Mouse (Mus musculus) thymus, adult 2 months (tissue): Measurements from ENCODE around the gene Pcdh18. TPM values are rescaled to one million over a fixed set of nuclear protein-coding genes. Genes with fewer than 3 reads are reported as not detected.

ENCODE experiments used
- DNase-seq: peaks from one replicate; pipeline ENCODE4 v3.0.0; 2021
- H3K27ac ChIP-seq: fragments of 200-500 bp; 2 replicates; pipeline ENCODE4 v1.5.1; 2012; ENCODE audit warnings: low read length, control low read depth; ENCODE audit not compliant: control insufficient read depth, insufficient read depth
- H3K27me3 ChIP-seq: fragments of 200-500 bp; 2 replicates; pipeline ENCODE4 v1.6.1; 2012; ENCODE audit warnings: mild to moderate bottlenecking, low read length, moderate library complexity, mixed read lengths; ENCODE audit not compliant: control insufficient read depth, insufficient read depth
- H3K36me3 ChIP-seq: fragments of 200-500 bp; 2 replicates; pipeline ENCODE4 v1.6.1; 2012; ENCODE audit warnings: mild to moderate bottlenecking, low read length, moderate library complexity; ENCODE audit not compliant: control insufficient read depth, insufficient read depth
- H3K4me1 ChIP-seq: fragments of 200-500 bp; replicated peaks from 2 replicates; pipeline ENCODE4 v1.6.1; 2012; ENCODE audit warnings: low read length; ENCODE audit not compliant: control insufficient read depth, insufficient read depth
- H3K4me3 ChIP-seq: fragments of 200-500 bp; 2 replicates; pipeline ENCODE4 v1.5.1; 2012; ENCODE audit warnings: mild to moderate bottlenecking, low read length, control low read depth, moderate library complexity; ENCODE audit not compliant: control insufficient read depth, insufficient read depth
- CTCF ChIP-seq: fragments of 200-500 bp; IDR thresholded peaks from 2 replicates; pipeline ENCODE4 v1.5.1; 2012; ENCODE audit warnings: mild to moderate bottlenecking, control low read depth, low read length, moderate library complexity, borderline replicate concordance; ENCODE audit not compliant: control insufficient read depth, poor library complexity, insufficient read depth; ENCODE audit errors: extremely low read depth
- POLR2A ChIP-seq: fragments of 200-500 bp; IDR thresholded peaks from 2 replicates; pipeline ENCODE4 v1.6.1; 2012; ENCODE audit warnings: mild to moderate bottlenecking, low read length, control low read depth, moderate library complexity; ENCODE audit not compliant: control insufficient read depth, poor library complexity, insufficient read depth; ENCODE audit errors: extremely low read depth
- WGBS: fragments of 180-500 bp; shearing (Covaris S2); methylation state at CpG from one replicate; pipeline ENCODE4 v1.1.7; 2018; 5-methylcytosine and 5-hydroxymethylcytosine counted together
- polyA plus RNA-seq: library from polyadenylated mRNA; depleted of rRNA; stranded (reverse); fragments of >200 nt; gene quantifications from 2 replicates; pipeline ENCODE4 v1.2.3, GENCODE M21; 2012

Pcdh18 gene
- polyA plus RNA-seq, 1 experiment: 1.1 TPM

DNA sequence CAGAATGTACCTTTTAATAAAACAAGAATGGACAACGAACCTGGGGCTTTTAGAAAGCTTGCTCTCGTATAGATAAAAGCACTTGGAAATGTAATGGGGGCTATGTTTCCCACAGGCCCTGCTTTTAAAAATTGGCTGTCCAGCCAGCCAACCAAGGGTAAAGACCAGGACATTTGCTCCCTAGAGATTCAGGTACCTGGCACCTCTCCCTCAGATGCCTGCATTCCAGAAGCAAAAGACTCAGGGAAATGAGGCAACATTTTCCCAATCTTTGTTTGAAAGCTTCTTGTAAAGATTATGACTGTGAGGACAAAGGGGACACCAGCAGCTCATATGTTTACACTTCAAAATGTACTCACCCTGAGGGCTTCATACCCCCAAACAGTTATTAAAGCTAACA lies 18.1 kb downstream of the Pcdh18 start:
- TF ChIP-seq POLR2A: no peak
- no peak for TF ChIP-seq CTCF
- no peaks in the 10 kb centered on the region for H3K27me3 ChIP-seq
- no peak for DNase-seq
- H3K4me1 ChIP-seq: no peaks in the 10 kb centered on the region
- no peak overlapping the region for H3K27ac ChIP-seq
- 83% methylated on average over 2 of the region's 2 CpGs for WGBS
- no peak overlapping the region for H3K4me3 ChIP-seq
- H3K36me3 ChIP-seq: no peaks in the 10 kb centered on the region

GRCm38 (mm10) chr3:49738531-49738930 lies 18.6 kb downstream of the Pcdh18 start:
- no peaks in the 10 kb centered on the region for H3K27me3 ChIP-seq
- no peak for DNase-seq
- no peaks in the 10 kb centered on the region for H3K4me1 ChIP-seq
- TF ChIP-seq CTCF (no peak), POLR2A (no peak)
- H3K4me3 ChIP-seq: no peak overlapping the region
- no peaks in the 10 kb centered on the region for H3K36me3 ChIP-seq
- H3K27ac ChIP-seq: no peak overlapping the region

DNA sequence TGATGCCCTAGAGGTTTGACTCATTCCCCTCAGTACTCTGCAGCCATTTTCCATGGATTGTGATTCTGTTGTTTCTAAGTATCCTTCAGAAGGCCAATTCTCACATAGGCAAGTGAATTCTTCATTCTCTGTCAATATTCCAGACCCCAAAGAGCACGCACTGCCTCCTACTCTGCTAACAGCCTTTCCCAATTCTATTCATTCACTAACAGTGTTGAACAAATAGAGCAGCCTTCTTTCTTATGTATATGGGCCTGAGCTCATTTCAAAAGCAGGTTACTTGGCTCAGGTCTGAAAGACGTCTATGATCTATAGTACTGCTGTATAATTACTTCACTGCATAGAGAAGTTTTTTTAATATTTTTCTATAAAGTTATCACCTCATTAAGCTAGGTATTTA lies 50.6 kb downstream of the Pcdh18 start:
- no peak overlapping the region for H3K27ac ChIP-seq
- H3K4me1 ChIP-seq: no peaks in the 10 kb centered on the region
- H3K27me3 ChIP-seq: no peaks in the 10 kb centered on the region
- no peak for TF ChIP-seq POLR2A
- no peak for TF ChIP-seq CTCF
- whole genome bisulfite sequencing: 92% methylated on average over 2 of the region's 2 CpGs
- no peak for DNase-seq
- no peaks in the 10 kb centered on the region for H3K36me3 ChIP-seq
- H3K4me3 ChIP-seq: no peak overlapping the region

DNA sequence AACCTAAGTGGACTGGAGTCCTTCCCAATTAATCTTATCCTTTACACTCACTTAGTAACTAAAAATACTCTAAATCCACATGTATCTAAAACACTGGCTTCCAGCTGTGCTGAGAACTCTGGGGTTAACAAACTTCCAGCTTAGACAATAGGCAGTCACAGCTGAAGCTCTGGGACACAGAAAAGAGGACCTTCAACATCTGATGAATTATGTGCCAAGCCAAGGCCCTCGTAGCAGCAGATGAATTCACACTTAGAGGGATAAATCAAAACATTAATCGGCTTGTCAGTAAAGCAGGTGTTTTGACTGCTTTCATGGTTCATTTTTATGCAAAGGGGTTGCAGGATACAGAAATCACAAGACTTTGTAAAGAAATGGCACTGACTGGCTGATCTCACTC lies 57.2 kb downstream of the Pcdh18 start:
- WGBS: 54% methylated on average over 2 of the region's 2 CpGs
- H3K36me3 ChIP-seq: no peaks in the 10 kb centered on the region
- no peak for TF ChIP-seq POLR2A
- TF ChIP-seq CTCF: no peak
- no peak for DNase-seq
- no peak overlapping the region for H3K4me3 ChIP-seq
- H3K27me3 ChIP-seq: no peaks in the 10 kb centered on the region
- H3K4me1 ChIP-seq: no peaks in the 10 kb centered on the region
- H3K27ac ChIP-seq: no peak overlapping the region
